Mouse (Mus musculus) lung, postnatal 0 days (tissue): ENCODE measurements around the gene 4930556J24Rik. TPM values are rescaled to one million over a fixed set of nuclear protein-coding genes. Genes with fewer than 3 reads are reported as not detected.
"Not testable (repeated sequence)": the region's sequence is repeated elsewhere in the genome, so short reads cannot be mapped to it uniquely, and the experiment has no call there.

Experiments
- ATAC-seq: fragments of 200-750 bp; cut with Nextera tagmentation; 2 replicates; pipeline ENCODE4 v1.8.0; 2017; ENCODE audit warnings: moderate library complexity
- DNase-seq: peaks from one replicate; pipeline ENCODE4 v3.0.0-alpha.2; 2016; ENCODE audit warnings: low spot score
- H3K27ac ChIP-seq: fragments of 300-500 bp; sonication (generic); 2 replicates; pipeline ENCODE4 v1.5.1; 2014; ENCODE audit warnings: antibody characterized with exemption, mild to moderate bottlenecking, low read length, mixed read lengths
- H3K27me3 ChIP-seq: fragments of 300-500 bp; sonication (generic); replicated peaks from 2 replicates; pipeline ENCODE4 v1.6.1; 2014; ENCODE audit warnings: low read length, mixed read lengths; ENCODE audit not compliant: insufficient read depth
- H3K36me3 ChIP-seq: fragments of 300-500 bp; sonication (generic); 2 replicates; pipeline ENCODE4 v1.6.1; 2014; ENCODE audit warnings: low read length, mixed read lengths; ENCODE audit not compliant: insufficient read depth
- H3K4me1 ChIP-seq: fragments of 300-500 bp; sonication (generic); 2 replicates; pipeline ENCODE4 v1.6.1; 2014; ENCODE audit warnings: antibody characterized with exemption, low read depth, low read length, mixed read lengths; ENCODE audit not compliant: insufficient read depth
- H3K4me2 ChIP-seq: fragments of 300-500 bp; sonication (generic); replicated peaks from 2 replicates; pipeline ENCODE4 v1.6.1; 2014; ENCODE audit warnings: low read depth, mild to moderate bottlenecking, low read length, moderate library complexity, mixed read lengths
- H3K4me3 ChIP-seq: fragments of 300-500 bp; sonication (generic); 2 replicates; pipeline ENCODE4 v1.5.1; 2014; ENCODE audit warnings: low read depth, low read length
- H3K9ac ChIP-seq: fragments of 300-500 bp; sonication (generic); replicated peaks from 2 replicates; pipeline ENCODE4 v1.6.1; 2014; ENCODE audit warnings: low read depth, mild to moderate bottlenecking
- H3K9me3 ChIP-seq: fragments of 300-500 bp; sonication (generic); 2 replicates; pipeline ENCODE4 v1.6.1; 2016; ENCODE audit warnings: low read length, mixed read lengths
- CTCF ChIP-seq: IDR thresholded peaks from 2 replicates; pipeline ENCODE4 v1.5.1; 2016; ENCODE audit warnings: antibody characterized with exemption, mild to moderate bottlenecking
- EP300 ChIP-seq: IDR thresholded peaks from 2 replicates; pipeline ENCODE4 v1.6.1; 2016; ENCODE audit warnings: antibody characterized with exemption, mild to moderate bottlenecking, control low read depth
- WGBS: fragments of 180-500 bp; shearing (Covaris S2); extraction: QIAGEN DNeasy Blood & Tissue Kit; methylation state at CpG from one replicate; pipeline ENCODE4 v1.1.7; 2014; 5-methylcytosine and 5-hydroxymethylcytosine counted together
- polyA plus RNA-seq: library from polyadenylated mRNA; unstranded; fragments of >200 nt; fragmentation: Nextera tagmentation; extraction: Ambion mirVana; gene quantifications from 2 replicates; pipeline ENCODE4 v1.2.1, GENCODE M21; 2015

The 4930556J24Rik gene
- polyA plus RNA-seq, 1 experiment from 2014 or later, result not detected

- ATAC-seq (no peak), DNase-seq (no peak)
- H3K36me3 ChIP-seq, result no peaks in the 10 kb centered on the region
- H3K27me3 ChIP-seq, result no peaks in the 10 kb centered on the region
- peak overlapping the region; percentile 55; the same call in 1 of the 2 replicates for H3K9ac ChIP-seq
- 23% methylated on average over 19 of the region's 19 CpGs for WGBS
- H3K27ac ChIP-seq, result no peak overlapping the region
- peaks cover 15% of the 10 kb centered on the region for H3K4me1 ChIP-seq
- H3K9me3 ChIP-seq, result no peaks in the 10 kb centered on the region
- H3K4me3 ChIP-seq, result peak overlapping the region; percentile 53
- H3K4me2 ChIP-seq, result peak overlapping the region; percentile 79
- TF ChIP-seq EP300 (no peak), CTCF (no peak)
These were observed 64.3 kb downstream of the 4930556J24Rik start for GRCm38 (mm10) chr11:3912100-3912874.

DNA sequence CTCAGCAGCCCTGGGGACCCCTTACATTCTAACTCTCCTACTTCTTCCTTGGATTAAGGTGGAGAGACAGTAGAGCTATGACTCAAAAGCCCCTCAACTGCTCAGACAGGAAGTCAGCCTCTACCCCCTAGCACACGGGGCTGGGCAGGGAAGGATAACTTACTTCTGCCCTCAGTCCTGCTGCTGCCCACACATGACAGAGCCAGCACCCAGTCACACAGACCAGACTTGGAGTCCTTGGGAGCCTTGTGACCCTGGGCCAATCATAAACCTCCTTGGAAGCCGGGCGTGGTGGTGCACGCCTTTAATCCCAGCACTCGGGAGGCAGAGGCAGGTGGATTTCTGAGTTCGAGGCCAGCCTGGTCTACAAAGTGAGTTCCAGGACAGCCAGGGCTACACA, 65.1 kb downstream of the 4930556J24Rik start:
- not testable (repeated sequence) for H3K36me3 ChIP-seq, DNase-seq, H3K27ac ChIP-seq, ATAC-seq, H3K9me3 ChIP-seq, H3K27me3 ChIP-seq, H3K9ac ChIP-seq, H3K4me3 ChIP-seq
- 82% methylated on average over 5 of the region's 6 CpGs for WGBS
- H3K4me2 ChIP-seq, result peak overlapping the region; percentile 25; the same call in 1 of the 2 replicates
- H3K4me1 ChIP-seq, result peaks cover 15% of the 10 kb centered on the region

- DNase-seq (peak; percentile 54), ATAC-seq (no peak)
- no peak overlapping the region for H3K4me2 ChIP-seq
- no peak overlapping the region for H3K9ac ChIP-seq
- no peak for TF ChIP-seq EP300
- peak; percentile 21; the same call in 1 of the 2 replicates for TF ChIP-seq CTCF
- no peak overlapping the region for H3K27ac ChIP-seq
- H3K36me3 ChIP-seq, result no peaks in the 10 kb centered on the region
- 56% methylated on average over 5 of the region's 5 CpGs for WGBS
- H3K4me3 ChIP-seq, result no peak overlapping the region
- H3K27me3 ChIP-seq, result no peaks in the 10 kb centered on the region
- peaks cover 15% of the 10 kb centered on the region for H3K4me1 ChIP-seq
- no peaks in the 10 kb centered on the region for H3K9me3 ChIP-seq
These were observed 65.9 kb downstream of the 4930556J24Rik start for GRCm38 (mm10) chr11:3910513-3911310.

DNA sequence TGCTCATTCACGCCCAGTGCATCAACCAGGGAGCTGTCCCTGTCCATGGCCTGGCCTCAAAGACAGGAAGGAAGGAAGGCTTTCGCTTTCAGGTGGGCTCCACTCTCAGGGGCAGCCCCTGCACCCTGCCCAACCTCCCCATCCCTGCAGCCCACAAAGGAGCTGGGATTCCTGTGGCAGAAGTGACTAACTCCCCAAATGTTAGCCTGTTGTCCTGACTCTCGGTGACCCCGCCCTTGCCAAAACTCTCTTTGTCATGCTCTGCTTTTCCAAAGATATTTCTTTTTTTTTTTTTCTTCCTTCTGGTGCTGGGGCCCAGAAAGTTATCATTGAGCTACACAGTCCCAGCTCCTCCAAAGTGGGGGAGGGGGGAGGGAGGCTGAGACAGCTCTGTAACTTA, 67.3 kb downstream of the 4930556J24Rik start:
- no peak overlapping the region for H3K27ac ChIP-seq
- H3K4me2 ChIP-seq, result no peak overlapping the region
- H3K27me3 ChIP-seq, result no peaks in the 10 kb centered on the region
- H3K36me3 ChIP-seq, result no peaks in the 10 kb centered on the region
- no peak overlapping the region for H3K4me3 ChIP-seq
- no peak overlapping the region for H3K9ac ChIP-seq
- H3K4me1 ChIP-seq, result peaks cover 15% of the 10 kb centered on the region
- DNase-seq (no peak), ATAC-seq (no peak)
- TF ChIP-seq EP300, result no peak
- H3K9me3 ChIP-seq, result no peaks in the 10 kb centered on the region
- 85% methylated on average over 4 of the region's 4 CpGs for WGBS

GRCm38 (mm10) chr11:3905446-3905845, 71.1 kb downstream of the 4930556J24Rik start:
- Histone ChIP-seq H3K4me3 (no peak overlapping the region), H3K36me3 (no peaks in the 10 kb centered on the region), H3K4me1 (peaks cover 8% of the 10 kb centered on the region), H3K9ac (no peak overlapping the region), H3K4me2 (no peak overlapping the region), H3K27me3 (no peaks in the 10 kb centered on the region), H3K9me3 (no peaks in the 10 kb centered on the region), H3K27ac (no peak overlapping the region)
- WGBS, result 64% methylated on average over 1 of the region's 1 CpGs
- DNase-seq, result no peak
- TF ChIP-seq CTCF (no peak), EP300 (no peak)
- ATAC-seq, result no peak

DNA sequence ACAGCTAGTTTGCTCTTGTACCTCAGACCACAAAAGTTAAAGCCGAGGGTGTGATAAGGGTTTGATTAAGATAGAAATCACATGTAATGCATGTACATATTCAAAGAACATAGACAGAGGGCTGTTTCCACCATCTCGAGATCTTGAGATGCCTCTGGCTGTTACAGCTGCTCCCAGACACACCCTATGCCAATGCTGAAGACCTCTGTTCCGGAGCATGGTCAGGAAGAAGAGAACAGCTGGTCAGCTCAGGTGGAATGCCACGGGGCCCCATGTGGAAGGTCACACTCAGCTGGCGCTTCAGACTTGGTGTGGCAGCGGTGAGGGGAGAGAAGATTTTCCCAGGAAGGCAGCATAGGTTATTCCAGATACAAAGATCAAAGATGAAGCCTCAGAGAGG, 71.9 kb downstream of the 4930556J24Rik start:
- no peak overlapping the region for H3K4me3 ChIP-seq
- H3K4me2 ChIP-seq, result no peak overlapping the region
- TF ChIP-seq CTCF, result no peak
- no peak for TF ChIP-seq EP300
- H3K36me3 ChIP-seq, result no peaks in the 10 kb centered on the region
- H3K4me1 ChIP-seq, result peaks cover 5% of the 10 kb centered on the region; the same call in 1 of the 2 replicates
- H3K9ac ChIP-seq, result no peak overlapping the region
- no peak overlapping the region for H3K27ac ChIP-seq
- no peak for ATAC-seq
- H3K27me3 ChIP-seq, result no peaks in the 10 kb centered on the region
- no peak for DNase-seq
- no peaks in the 10 kb centered on the region for H3K9me3 ChIP-seq
- WGBS, result 76% methylated on average over 6 of the region's 6 CpGs
